Mouse (Mus musculus) heart, embryonic 12.5 days (tissue): ENCODE data around the gene Cldn1. TPM values are rescaled to one million over a fixed set of nuclear protein-coding genes. Genes with fewer than 3 reads are reported as not detected.

Source experiments
- ATAC-seq: fragments of 200-750 bp; cut with Nextera tagmentation; 2 replicates; pipeline ENCODE4 v1.8.0; 2017; ENCODE audit warnings: moderate TSS enrichment, moderate library complexity; ENCODE audit not compliant: insufficient number of reproducible peaks, low FRiP score
- H3K27ac ChIP-seq: fragments of 300-500 bp; sonication (generic); 2 replicates; pipeline ENCODE4 v1.5.1; 2016; ENCODE audit warnings: mild to moderate bottlenecking, moderate library complexity; ENCODE audit not compliant: poor library complexity, severe bottlenecking
- H3K27me3 ChIP-seq: fragments of 300-500 bp; sonication (generic); replicated peaks from 2 replicates; pipeline ENCODE4 v1.6.1; 2016; ENCODE audit warnings: mild to moderate bottlenecking, moderate library complexity
- H3K36me3 ChIP-seq: fragments of 300-500 bp; sonication (generic); 2 replicates; pipeline ENCODE4 v1.6.1; 2016; ENCODE audit warnings: mild to moderate bottlenecking, moderate library complexity
- H3K4me1 ChIP-seq: fragments of 300-500 bp; sonication (generic); replicated peaks from 2 replicates; pipeline ENCODE4 v1.6.1; 2016; ENCODE audit warnings: mild to moderate bottlenecking
- H3K4me2 ChIP-seq: fragments of 300-500 bp; sonication (generic); 2 replicates; pipeline ENCODE4 v1.6.1; 2016; ENCODE audit warnings: mild to moderate bottlenecking, moderate library complexity
- H3K4me3 ChIP-seq: fragments of 300-500 bp; sonication (generic); 2 replicates; pipeline ENCODE4 v1.5.1; 2016; ENCODE audit warnings: mild to moderate bottlenecking
- H3K9ac ChIP-seq: fragments of 300-500 bp; sonication (generic); 2 replicates; pipeline ENCODE4 v1.6.1; 2016; ENCODE audit warnings: mild to moderate bottlenecking, moderate library complexity
- H3K9me3 ChIP-seq: fragments of 300-500 bp; sonication (generic); replicated peaks from 2 replicates; pipeline ENCODE4 v1.6.1; 2016; ENCODE audit warnings: mild to moderate bottlenecking, moderate library complexity
- WGBS: fragments of 180-500 bp; shearing (Covaris S2); methylation state at CpG from one replicate; pipeline ENCODE4 v1.1.7; 2016; 5-methylcytosine and 5-hydroxymethylcytosine counted together
- polyA plus RNA-seq: library from polyadenylated mRNA; unstranded; fragments of >200 nt; fragmentation: Nextera tagmentation; extraction: Ambion mirVana; gene quantifications from 2 replicates; pipeline ENCODE4 v1.2.1, GENCODE M21; 2016

Gene Cldn1
- 1.2 and 1.5 TPM in 2 replicates for polyA plus RNA-seq

DNA sequence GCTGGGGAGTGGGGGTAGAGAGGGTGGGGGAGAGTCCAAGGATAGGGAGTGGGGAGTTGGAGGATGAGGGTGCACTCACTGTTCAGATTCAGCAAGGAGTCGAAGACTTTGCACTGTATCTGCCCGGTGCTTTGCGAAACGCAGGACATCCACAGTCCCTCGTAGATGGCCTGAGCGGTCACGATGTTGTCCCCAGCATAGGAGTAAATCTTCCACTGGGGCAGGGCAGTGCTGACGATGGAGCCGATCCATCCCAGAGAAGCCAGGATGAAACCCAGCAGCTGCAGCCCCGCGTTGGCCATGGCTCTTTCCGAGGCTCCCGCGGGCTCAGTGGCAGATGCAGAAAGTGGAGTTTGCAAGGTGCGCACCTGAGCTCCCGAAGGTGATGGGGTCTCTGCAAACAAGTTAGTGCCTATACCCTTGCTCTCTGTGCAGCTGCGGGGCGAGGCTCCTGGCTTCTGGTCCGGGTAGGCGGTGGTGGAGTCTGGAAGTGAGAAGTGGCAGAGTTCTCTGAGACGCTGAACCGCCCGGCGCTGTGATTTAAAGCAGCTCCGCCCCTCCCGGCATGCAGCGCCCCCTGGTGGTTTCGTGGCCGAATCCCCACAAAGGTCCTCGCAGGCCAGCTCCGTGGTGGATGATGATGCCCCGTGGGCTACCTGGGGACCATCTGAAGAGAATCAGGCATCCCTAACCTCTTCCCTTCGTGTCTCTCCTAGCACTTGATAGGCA lies at the start of gene Cldn1:
TSS of gene Cldn1 (minus strand) at position 517 of the 729 bp plus-strand sequence.
- Histone ChIP-seq H3K36me3 (no peaks in the 10 kb centered on the region), H3K9ac (peak within 1 kb of the TSS; percentile 70), H3K9me3 (no peaks in the 10 kb centered on the region), H3K27me3 (peaks cover 8% of the 10 kb centered on the region), H3K4me3 (peak within 1 kb of the TSS; percentile 57), H3K4me2 (peak within 1 kb of the TSS; percentile 97), H3K4me1 (peaks cover 2% of the 10 kb centered on the region; the same call in 1 of the 2 replicates), H3K27ac (no peak within 1 kb of the TSS)
- 4% methylated on average over 33 of the region's 33 CpGs for WGBS
- ATAC-seq: peak; percentile 72

DNA sequence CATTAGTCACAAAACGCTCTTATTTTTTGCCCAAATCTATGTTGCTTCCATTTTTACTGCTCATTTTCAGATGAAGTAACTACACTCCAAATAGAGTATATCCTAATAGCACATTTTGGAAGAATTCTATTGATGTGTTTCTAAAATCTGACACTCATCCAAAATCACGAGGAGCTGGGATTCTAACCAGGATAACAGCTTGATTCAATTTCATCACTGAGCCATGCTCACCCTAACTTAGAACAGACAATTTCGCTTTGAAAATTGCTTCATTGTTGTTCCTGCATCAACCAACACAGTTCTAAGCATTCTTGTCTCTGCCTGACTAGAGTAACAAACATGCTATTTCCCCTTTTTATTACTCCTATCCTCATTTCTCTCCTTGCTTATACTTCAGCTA lies 47.0 kb upstream of the Cldn1 start:
- Histone ChIP-seq H3K36me3 (no peaks in the 10 kb centered on the region), H3K27ac (no peak overlapping the region), H3K4me1 (no peaks in the 10 kb centered on the region), H3K9me3 (no peaks in the 10 kb centered on the region), H3K4me2 (no peak overlapping the region), H3K4me3 (no peak overlapping the region), H3K9ac (no peak overlapping the region), H3K27me3 (no peaks in the 10 kb centered on the region)
- WGBS: 76% methylated on average over 3 of the region's 3 CpGs
- ATAC-seq: no peak

- Histone ChIP-seq H3K4me2 (no peak overlapping the region), H3K4me3 (no peak overlapping the region), H3K9me3 (no peaks in the 10 kb centered on the region), H3K36me3 (no peaks in the 10 kb centered on the region), H3K9ac (no peak overlapping the region), H3K4me1 (no peaks in the 10 kb centered on the region), H3K27me3 (no peaks in the 10 kb centered on the region), H3K27ac (no peak overlapping the region)
- 63% methylated on average over 1 of the region's 1 CpGs for WGBS
- ATAC-seq: no peak
Measured at GRCm38 (mm10) chr16:26404070-26404469, 32.4 kb upstream of the Cldn1 start.

DNA sequence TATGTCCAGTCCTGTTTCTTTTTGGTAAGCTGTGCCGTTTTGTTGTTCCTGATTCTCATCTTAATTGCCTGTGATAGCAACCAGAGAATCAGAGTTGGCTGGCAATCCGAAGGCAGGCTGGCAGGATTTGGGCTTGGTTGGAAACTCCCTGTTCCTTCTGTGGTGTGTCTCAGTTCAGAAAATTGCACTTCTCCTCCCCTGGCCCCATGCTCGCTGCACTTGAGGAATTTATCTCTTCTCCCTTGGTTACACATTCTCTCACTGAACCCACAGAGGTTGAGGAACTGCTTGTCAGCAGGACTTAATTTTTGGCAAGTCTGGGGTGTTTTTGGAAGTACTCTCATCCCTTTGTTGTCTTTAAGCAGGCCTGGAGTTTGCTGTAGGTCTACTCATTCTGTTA lies 29.3 kb upstream of the Cldn1 start:
- Histone ChIP-seq H3K4me2 (no peak overlapping the region), H3K27me3 (no peaks in the 10 kb centered on the region), H3K4me1 (no peaks in the 10 kb centered on the region), H3K9ac (no peak overlapping the region), H3K36me3 (no peaks in the 10 kb centered on the region), H3K9me3 (no peaks in the 10 kb centered on the region), H3K27ac (no peak overlapping the region), H3K4me3 (no peak overlapping the region)
- ATAC-seq: no peak
- 33% methylated on average over 3 of the region's 3 CpGs for WGBS

DNA sequence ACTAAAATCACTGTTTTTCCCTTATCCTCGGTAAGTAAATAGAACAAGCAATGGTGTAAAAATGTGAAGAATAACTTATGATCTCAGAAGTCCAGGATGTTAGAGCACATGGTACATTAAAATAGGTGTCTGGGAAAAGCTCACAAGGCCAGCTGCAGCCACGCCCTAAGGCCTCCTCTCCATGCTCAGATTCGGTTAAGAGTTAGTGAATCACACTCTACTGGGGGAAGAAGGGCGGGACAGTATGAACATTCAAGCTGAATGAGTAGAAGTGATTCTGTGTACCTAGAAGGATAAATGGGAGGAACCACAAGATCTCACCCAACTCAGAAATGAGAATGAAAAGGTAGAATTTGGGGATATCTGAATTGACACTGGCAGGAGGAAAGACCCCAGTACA lies 28.9 kb upstream of the Cldn1 start:
- Histone ChIP-seq H3K4me1 (no peaks in the 10 kb centered on the region), H3K9me3 (no peaks in the 10 kb centered on the region), H3K4me3 (no peak overlapping the region), H3K36me3 (no peaks in the 10 kb centered on the region), H3K27ac (no peak overlapping the region), H3K9ac (no peak overlapping the region), H3K4me2 (no peak overlapping the region), H3K27me3 (no peaks in the 10 kb centered on the region)
- no peak for ATAC-seq
- WGBS: 73% methylated on average over 4 of the region's 4 CpGs

DNA sequence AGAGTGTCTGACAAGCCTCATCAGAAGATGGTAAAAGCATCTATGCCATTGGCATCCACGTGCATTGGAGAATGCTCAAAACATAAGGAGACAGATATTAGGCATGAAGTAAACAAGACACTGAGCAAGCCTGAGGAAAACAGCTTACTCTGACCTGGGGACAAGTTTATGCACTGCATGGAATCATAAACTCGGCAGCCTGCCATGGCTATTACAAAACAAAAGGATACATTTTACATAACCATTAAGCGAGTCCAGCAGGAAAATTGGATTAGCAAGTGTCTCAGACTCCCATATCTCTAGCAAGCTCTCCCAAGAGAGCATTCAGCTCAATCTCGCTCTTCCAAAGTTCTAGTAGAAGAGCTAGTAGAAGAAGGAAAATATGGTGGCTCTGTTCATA lies 19.3 kb upstream of the Cldn1 start:
- 75% methylated on average over 4 of the region's 4 CpGs for WGBS

GRCm38 (mm10) chr16:26386159-26386558 lies 14.5 kb upstream of the Cldn1 start:
- no peaks in the 10 kb centered on the region for H3K27me3 ChIP-seq
- H3K4me1 ChIP-seq: 0 out of 2 replicates have a peak, but pooled peaks cover 2% of the 10 kb centered on the region
- WGBS: 83% methylated on average over 2 of the region's 2 CpGs
- ATAC-seq: no peak
- no peaks in the 10 kb centered on the region for H3K36me3 ChIP-seq
- no peak overlapping the region for H3K27ac ChIP-seq
- H3K4me3 ChIP-seq: no peak overlapping the region
- no peak overlapping the region for H3K4me2 ChIP-seq
- H3K9me3 ChIP-seq: no peaks in the 10 kb centered on the region
- no peak overlapping the region for H3K9ac ChIP-seq

More for the DNA sequence above, 19.3 kb upstream of the Cldn1 start:
- H3K27me3 ChIP-seq: no peaks in the 10 kb centered on the region
- H3K4me1 ChIP-seq: 0 out of 2 replicates have a peak, but pooled peaks cover 2% of the 10 kb centered on the region
- ATAC-seq: no peak
- no peak overlapping the region for H3K9ac ChIP-seq
- no peaks in the 10 kb centered on the region for H3K9me3 ChIP-seq
- H3K36me3 ChIP-seq: no peaks in the 10 kb centered on the region
- no peak overlapping the region for H3K4me3 ChIP-seq
- no peak overlapping the region for H3K27ac ChIP-seq
- H3K4me2 ChIP-seq: no peak overlapping the region

DNA sequence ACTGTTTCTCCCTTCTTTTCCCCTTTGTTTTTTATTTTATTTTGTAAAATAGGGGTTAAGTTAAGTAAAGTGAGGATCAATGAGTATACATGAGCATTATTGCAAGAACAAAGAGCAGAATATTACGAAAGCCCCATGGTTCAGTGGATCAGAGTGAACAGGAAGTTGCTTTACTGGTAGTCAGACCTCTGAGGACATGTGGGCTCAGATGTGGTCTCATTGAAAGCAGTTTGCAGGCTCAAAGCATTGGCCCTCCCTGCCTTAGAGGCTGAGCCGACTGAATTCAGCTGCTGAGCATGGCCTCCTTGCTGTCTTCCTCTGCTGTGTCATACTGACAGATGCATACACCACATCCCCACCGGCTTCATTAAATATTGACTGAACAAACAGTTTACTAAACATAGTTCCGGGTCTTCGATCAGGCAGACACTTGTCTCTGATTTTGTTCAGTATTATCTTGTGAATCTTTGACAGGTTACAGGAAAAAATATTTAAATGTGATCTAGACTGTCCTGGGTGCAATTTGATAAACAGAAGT lies 12.5 kb upstream of the Cldn1 start:
- WGBS: 78% methylated on average over 5 of the region's 5 CpGs
- H3K4me1 ChIP-seq: no peaks in the 10 kb centered on the region
- H3K27ac ChIP-seq: no peak overlapping the region
- no peak overlapping the region for H3K4me2 ChIP-seq
- H3K4me3 ChIP-seq: no peak overlapping the region
- H3K27me3 ChIP-seq: no peaks in the 10 kb centered on the region
- no peak for ATAC-seq
- H3K36me3 ChIP-seq: no peaks in the 10 kb centered on the region
- H3K9me3 ChIP-seq: no peaks in the 10 kb centered on the region
- H3K9ac ChIP-seq: no peak overlapping the region

GRCm38 (mm10) chr16:26377170-26377569 lies 5.5 kb upstream of the Cldn1 start:
- 69% methylated on average over 5 of the region's 5 CpGs for WGBS
- no peaks in the 10 kb centered on the region for H3K27me3 ChIP-seq
- no peaks in the 10 kb centered on the region for H3K36me3 ChIP-seq
- H3K27ac ChIP-seq: no peak overlapping the region
- no peaks in the 10 kb centered on the region for H3K9me3 ChIP-seq
- H3K4me1 ChIP-seq: no peaks in the 10 kb centered on the region
- no peak overlapping the region for H3K4me3 ChIP-seq
- H3K4me2 ChIP-seq: no peak overlapping the region
- no peak overlapping the region for H3K9ac ChIP-seq
- no peak for ATAC-seq

- no peak overlapping the region for H3K4me3 ChIP-seq
- H3K36me3 ChIP-seq: no peaks in the 10 kb centered on the region
- peaks cover 2% of the 10 kb centered on the region; the same call in 1 of the 2 replicates for H3K4me1 ChIP-seq
- WGBS: 90% methylated on average over 1 of the region's 1 CpGs
- H3K27ac ChIP-seq: no peak overlapping the region
- H3K9ac ChIP-seq: no peak overlapping the region
- no peak overlapping the region for H3K4me2 ChIP-seq
- peaks cover 8% of the 10 kb centered on the region for H3K27me3 ChIP-seq
- ATAC-seq: no peak
- H3K9me3 ChIP-seq: no peaks in the 10 kb centered on the region
Measured at GRCm38 (mm10) chr16:26370127-26370526, 1.5 kb downstream of the Cldn1 start.

DNA sequence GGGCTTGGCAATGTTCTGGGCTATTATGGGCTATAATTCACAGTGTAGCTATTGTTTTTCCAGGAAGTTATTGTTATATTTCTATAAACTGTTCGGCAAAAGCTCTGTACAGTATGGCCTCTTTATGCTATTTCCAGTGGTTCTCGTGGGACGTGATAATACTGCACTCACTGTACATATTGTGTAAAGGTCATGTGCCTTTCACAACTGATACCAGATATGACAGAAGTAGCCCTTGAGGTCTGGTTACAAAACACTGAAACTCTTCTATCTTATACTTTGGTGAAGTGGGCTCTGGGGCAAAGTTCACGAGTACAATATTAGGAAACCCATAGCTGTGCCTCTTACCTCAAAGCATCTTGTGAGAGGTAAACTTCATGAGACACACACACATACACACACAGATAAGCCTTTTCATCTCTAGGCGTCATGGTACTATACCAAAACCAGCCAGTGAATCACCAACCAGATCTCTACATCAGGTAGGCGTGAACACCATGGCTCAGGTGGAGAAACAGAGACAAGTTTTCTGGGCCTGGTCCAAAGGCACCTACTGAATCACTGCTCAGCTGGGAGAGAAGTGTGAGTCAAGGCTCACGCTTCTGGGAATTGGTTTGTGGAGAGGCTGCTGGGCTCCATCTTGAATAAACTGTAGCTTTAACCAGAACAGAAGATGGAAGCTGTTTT lies 2.5 kb downstream of the Cldn1 start:
- Histone ChIP-seq H3K9me3 (no peaks in the 10 kb centered on the region), H3K9ac (no peak overlapping the region), H3K4me1 (peaks cover 2% of the 10 kb centered on the region; the same call in 1 of the 2 replicates), H3K4me2 (no peak overlapping the region), H3K4me3 (no peak overlapping the region), H3K27ac (no peak overlapping the region), H3K36me3 (no peaks in the 10 kb centered on the region), H3K27me3 (peaks cover 8% of the 10 kb centered on the region)
- ATAC-seq: no peak
- WGBS: 72% methylated on average over 7 of the region's 7 CpGs
